ENCODE assay signal across 8 mouse cellular contexts in genomic region chr2:128310081-128310480, GRCm38 (mm10).
DNase-seq lines count a peak whose midpoint lies in the region; ATAC-seq and TF ChIP-seq lines count a peak whose summit lies in the region.

No protein-coding gene starts in this region.

- peak overlapping the region; percentile 56 for H3K27ac ChIP-seq in liver, adult 2 months (replicated peaks; ENCODE audit: insufficient read depth, low read depth, low read length)
- no peak overlapping the region for H3K27ac ChIP-seq in liver, embryonic 12.5 days
- H3K27ac ChIP-seq in limb, embryonic 14.5 days (replicated peaks; ENCODE audit: low read depth, low read length): peak overlapping the region; percentile 15; the same call in 1 of the 2 replicates
- peak overlapping the region; percentile 78 for H3K27ac ChIP-seq in stomach, postnatal 0 days (replicated peaks)

- H3K79me2 ChIP-seq in liver, adult 2 months (ENCODE audit: control insufficient read depth, insufficient read depth, low read length): no peaks in the 10 kb centered on the region

- no peak for ATAC-seq in liver, embryonic 12.5 days
- no peak; the same call in 1 of the 2 replicates for ATAC-seq in limb, embryonic 14.5 days (ENCODE audit: low FRiP score, low read depth)
- ATAC-seq in stomach, postnatal 0 days (ENCODE audit: low FRiP score, low TSS enrichment): peak; percentile 69; the same call in 1 of the 2 replicates
- no peak for ATAC-seq in megakaryocyte, adult 5-6 weeks (ENCODE audit: poor library complexity, severe bottlenecking)

- no peak overlapping the region for H3K4me3 ChIP-seq in liver, adult 2 months (ENCODE audit: insufficient read depth, low read depth, low read length)
- no peak overlapping the region for H3K4me3 ChIP-seq in liver, embryonic 12.5 days
- H3K4me3 ChIP-seq in limb, embryonic 14.5 days (replicated peaks; ENCODE audit: low read length): no peak overlapping the region
- H3K4me3 ChIP-seq in stomach, postnatal 0 days (ENCODE audit: low read depth, low read length): no peak overlapping the region

- H3K27me3 ChIP-seq in liver, adult 2 months (ENCODE audit: control insufficient read depth, insufficient read depth, low read length): no peaks in the 10 kb centered on the region
- H3K27me3 ChIP-seq in liver, embryonic 12.5 days (replicated peaks): no peaks in the 10 kb centered on the region
- no peaks in the 10 kb centered on the region for H3K27me3 ChIP-seq in limb, embryonic 14.5 days (ENCODE audit: control insufficient read depth, insufficient read depth, low read length)
- no peaks in the 10 kb centered on the region for H3K27me3 ChIP-seq in stomach, postnatal 0 days (ENCODE audit: control insufficient read depth, insufficient read depth, low read length)

- TF ChIP-seq EP300 in stomach, postnatal 0 days (optimal IDR thresholded peaks at IDR 0.05): no peak

- 46% methylated on average over 5 of the region's 5 CpGs for WGBS in liver, adult 2 months
- 39% methylated on average over 5 of the region's 5 CpGs for WGBS in liver, embryonic 12.5 days (ENCODE audit: insufficient replicate concordance)
- WGBS in limb, embryonic 14.5 days: 19% methylated on average over 5 of the region's 5 CpGs
- WGBS in stomach, postnatal 0 days: 9% methylated on average over 5 of the region's 5 CpGs

- no peaks in the 10 kb centered on the region for H3K36me3 ChIP-seq in liver, adult 2 months (ENCODE audit: control insufficient read depth, insufficient read depth, low read length)
- H3K36me3 ChIP-seq in liver, embryonic 12.5 days: no peaks in the 10 kb centered on the region
- no peaks in the 10 kb centered on the region for H3K36me3 ChIP-seq in limb, embryonic 14.5 days (ENCODE audit: control insufficient read depth, insufficient read depth, low read length)
- H3K36me3 ChIP-seq in stomach, postnatal 0 days (ENCODE audit: control insufficient read depth, insufficient read depth, low read length): no peaks in the 10 kb centered on the region

- H3K4me2 ChIP-seq in liver, embryonic 12.5 days: no peak overlapping the region
- H3K4me2 ChIP-seq in limb, embryonic 14.5 days (replicated peaks; ENCODE audit: low read depth, low read length, severe bottlenecking): no peak overlapping the region
- H3K4me2 ChIP-seq in stomach, postnatal 0 days (replicated peaks; ENCODE audit: low read depth): no peak overlapping the region

- H3K4me1 ChIP-seq in liver, adult 2 months (ENCODE audit: control insufficient read depth, insufficient read depth, low read length): no peaks in the 10 kb centered on the region
- peaks cover 18% of the 10 kb centered on the region for H3K4me1 ChIP-seq in liver, embryonic 12.5 days
- H3K4me1 ChIP-seq in limb, embryonic 14.5 days (ENCODE audit: control insufficient read depth, insufficient read depth, low read length): peaks cover 29% of the 10 kb centered on the region
- 0 out of 2 replicates have a peak, but pooled peaks cover 6% of the 10 kb centered on the region for H3K4me1 ChIP-seq in stomach, postnatal 0 days (replicated peaks; ENCODE audit: control insufficient read depth, insufficient read depth)

- peak; percentile 18 for DNase-seq in liver, adult 2 months (ENCODE audit: extremely low read depth, low read depth, low spot score)
- DNase-seq in gastrocnemius, adult 18-20 months (ENCODE audit: low spot score): peak; percentile 89
- DNase-seq in kidney, adult 9 months: peak; percentile 75
- DNase-seq in limb, embryonic 14.5 days (ENCODE audit: low spot score): peak; percentile 77
- peak; percentile 68 for DNase-seq in stomach, postnatal 0 days (ENCODE audit: low spot score)
- DNase-seq in thymus, postnatal 25 days: no peak

- TF ChIP-seq POLR2A in liver, adult 2 months (IDR thresholded peaks at IDR 0.05; ENCODE audit: extremely low read depth, insufficient read depth, low read length): no peak
- no peak for TF ChIP-seq POLR2A in limb, embryonic 14.5 days (IDR thresholded peaks at IDR 0.05; ENCODE audit: borderline replicate concordance, extremely low read depth, insufficient read depth, insufficient read length)

- TF ChIP-seq CTCF in liver, adult 2 months (IDR thresholded peaks at IDR 0.05; ENCODE audit: low read depth, low read length): no peak
- no peak for TF ChIP-seq CTCF in stomach, postnatal 0 days (IDR thresholded peaks at IDR 0.05; ENCODE audit: low read depth)

- H3K9ac ChIP-seq in liver, adult 2 months (ENCODE audit: low read depth, low read length): no peak overlapping the region
- no peak overlapping the region for H3K9ac ChIP-seq in liver, embryonic 12.5 days
- no peak overlapping the region for H3K9ac ChIP-seq in limb, embryonic 14.5 days (ENCODE audit: low read depth, low read length, severe bottlenecking)
- no peak overlapping the region for H3K9ac ChIP-seq in stomach, postnatal 0 days (ENCODE audit: low read length)

- no peaks in the 10 kb centered on the region for H3K9me3 ChIP-seq in liver, embryonic 12.5 days (replicated peaks)
- no peaks in the 10 kb centered on the region for H3K9me3 ChIP-seq in limb, embryonic 14.5 days (ENCODE audit: control insufficient read depth, low read length)
- no peaks in the 10 kb centered on the region for H3K9me3 ChIP-seq in stomach, postnatal 0 days (ENCODE audit: control insufficient read depth, low read length)
